Mouse (Mus musculus) T-cell, adult 2 months (primary cell): ENCODE data around the gene Flt3l.
"Not testable (repeated sequence)": the region's sequence is repeated elsewhere in the genome, so short reads cannot be mapped to it uniquely, and the experiment has no call there.

Experiments
- DNase-seq: peaks from one replicate; pipeline ENCODE4 v3.0.0; 2022; ENCODE audit warnings: low spot score

The Flt3l gene

DNA sequence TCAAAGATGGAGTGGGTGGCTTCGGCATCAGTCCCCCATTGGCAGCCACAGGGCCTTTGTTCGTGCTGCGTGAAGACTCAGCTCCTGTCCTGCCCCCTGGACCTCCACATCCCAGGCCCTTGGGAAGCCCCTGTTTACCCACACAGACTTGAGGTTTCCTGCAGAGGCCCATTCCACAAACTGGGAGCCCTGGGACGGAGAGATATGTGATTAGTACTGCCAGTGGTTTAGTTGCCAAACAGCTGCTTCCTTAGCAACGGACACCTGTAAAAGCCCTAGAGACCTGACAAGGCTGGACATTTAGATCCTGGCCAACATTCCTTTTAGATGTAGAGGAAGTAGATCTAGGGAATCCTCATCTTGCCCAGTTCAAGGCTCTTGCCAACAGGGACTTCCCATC is 5.7 kb upstream of the Flt3l start:
- no peak for DNase-seq

DNA sequence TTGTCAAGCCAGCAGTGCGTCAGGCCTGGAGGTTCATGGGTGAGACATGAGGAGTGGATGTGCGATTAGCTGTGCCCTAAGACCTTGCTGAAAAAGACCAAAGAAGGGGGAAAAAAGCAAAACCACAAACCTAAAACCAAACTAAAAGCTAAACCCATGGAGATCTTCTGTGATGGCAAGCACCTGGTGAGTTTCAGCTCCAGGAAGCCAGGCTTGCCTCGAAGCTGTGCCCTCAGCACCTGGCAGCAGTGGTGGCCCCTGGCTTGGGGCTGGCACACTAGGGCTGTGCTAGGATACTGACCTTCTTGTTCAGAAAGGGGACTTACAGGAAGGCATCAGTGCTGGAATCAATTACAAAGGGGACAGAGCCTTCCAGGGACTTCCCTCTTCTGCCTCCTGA is 5.1 kb upstream of the Flt3l start:
- no peak for DNase-seq

DNA sequence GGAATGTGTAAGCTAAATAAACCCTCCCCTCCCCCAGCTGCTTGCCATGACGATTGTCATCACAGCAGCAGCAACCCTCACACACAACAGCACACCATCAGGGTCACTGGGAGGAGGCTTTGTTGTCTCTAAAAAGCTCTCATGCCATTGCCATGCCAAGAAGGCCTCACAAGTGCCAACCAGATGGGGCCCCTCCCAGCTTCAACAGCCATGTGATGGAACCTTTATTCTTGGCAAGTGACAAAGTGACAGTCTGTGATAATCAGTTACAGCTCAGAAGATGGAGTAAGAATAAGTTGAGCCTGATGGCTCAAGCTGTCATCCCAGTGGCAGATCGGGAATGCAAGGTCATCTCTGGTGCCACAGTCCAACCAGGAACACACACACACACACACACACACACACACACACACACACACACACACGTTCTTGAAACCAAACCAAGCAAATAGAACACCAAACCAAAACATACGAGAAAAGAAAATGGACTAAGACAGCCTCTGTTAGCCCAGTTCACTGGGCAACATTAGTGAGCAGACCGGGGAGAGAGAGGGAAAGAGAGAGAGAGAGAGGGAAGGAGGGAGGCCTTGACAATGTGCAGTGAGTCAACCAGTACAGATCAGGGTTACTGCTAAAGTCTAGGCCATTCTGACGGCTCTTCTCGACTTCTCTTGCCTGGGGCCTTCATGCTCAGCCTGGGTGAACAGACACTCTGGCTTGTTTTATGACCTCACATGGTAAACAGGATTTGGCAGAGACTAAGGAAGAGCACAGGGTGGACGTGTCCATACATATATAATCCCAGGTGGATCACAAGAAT is 3.9 kb upstream of the Flt3l start:
- no peak for DNase-seq

GRCm38 (mm10) chr7:45138403-45138802 is 2.2 kb upstream of the Flt3l start:
- no peak for DNase-seq

DNA sequence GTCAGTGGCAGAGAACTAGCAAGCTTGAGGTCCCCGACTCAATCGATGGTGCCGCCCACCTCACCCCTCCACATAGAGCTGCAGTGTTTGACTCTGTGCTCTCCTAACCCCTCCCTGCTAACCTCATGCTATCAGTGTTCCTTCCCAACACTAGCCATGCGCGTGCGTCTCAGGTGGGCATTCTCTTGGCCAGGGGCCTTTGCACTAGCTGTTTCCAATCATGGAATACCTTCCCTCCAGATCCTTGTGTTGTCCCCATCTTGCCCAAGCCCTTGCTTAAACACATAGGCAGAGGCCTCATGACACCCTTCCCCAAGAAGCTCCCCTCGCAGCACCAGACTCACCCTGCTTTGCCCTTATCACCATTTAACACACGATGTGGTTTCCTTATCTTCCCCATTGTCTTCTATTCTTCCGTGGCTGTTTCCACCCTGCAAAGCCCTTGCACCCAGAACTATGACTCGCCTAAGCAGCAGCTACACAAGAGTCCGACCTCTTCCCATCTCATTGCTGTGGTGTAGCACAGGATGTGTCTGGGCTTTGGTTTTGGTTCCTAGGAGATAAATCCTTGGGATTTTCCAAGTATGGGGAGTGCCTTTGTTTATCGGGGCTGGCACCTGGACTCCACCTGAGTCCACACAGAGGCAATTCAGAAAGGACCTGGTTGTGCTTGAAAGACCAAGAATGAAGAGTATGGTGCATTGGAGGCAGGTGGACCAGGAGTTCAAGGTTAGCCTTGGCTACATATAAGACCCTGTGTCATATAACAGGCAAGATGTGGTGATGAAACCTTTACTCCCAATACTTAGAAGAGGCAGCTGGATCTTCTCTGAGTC is 1.2 kb upstream of the Flt3l start:
- no peak for DNase-seq

DNA sequence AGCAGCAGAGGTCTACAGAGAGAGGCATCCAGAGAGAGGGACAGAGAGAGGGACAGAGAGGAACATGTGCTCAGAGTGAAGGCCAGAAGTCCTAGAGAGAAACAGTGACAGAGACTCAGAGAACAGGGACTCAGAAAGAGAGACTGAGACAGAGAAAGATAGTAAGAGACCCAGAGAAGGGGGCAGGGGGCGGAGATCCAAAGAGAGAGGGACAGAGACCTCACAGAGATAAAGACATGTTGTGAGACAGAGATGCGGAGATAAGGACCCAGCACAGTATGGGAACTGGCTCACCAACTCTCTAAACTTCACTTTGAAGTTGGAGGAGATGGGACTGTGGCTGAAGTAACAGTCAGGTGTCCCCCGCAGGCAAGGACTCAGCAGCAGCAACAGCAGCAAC is 862 bp downstream of the Flt3l start:
- DNase-seq: no peak

- DNase-seq: peak; percentile 51
These were observed 1.6 kb downstream of the Flt3l start for GRCm38 (mm10) chr7:45134544-45135026.

DNA sequence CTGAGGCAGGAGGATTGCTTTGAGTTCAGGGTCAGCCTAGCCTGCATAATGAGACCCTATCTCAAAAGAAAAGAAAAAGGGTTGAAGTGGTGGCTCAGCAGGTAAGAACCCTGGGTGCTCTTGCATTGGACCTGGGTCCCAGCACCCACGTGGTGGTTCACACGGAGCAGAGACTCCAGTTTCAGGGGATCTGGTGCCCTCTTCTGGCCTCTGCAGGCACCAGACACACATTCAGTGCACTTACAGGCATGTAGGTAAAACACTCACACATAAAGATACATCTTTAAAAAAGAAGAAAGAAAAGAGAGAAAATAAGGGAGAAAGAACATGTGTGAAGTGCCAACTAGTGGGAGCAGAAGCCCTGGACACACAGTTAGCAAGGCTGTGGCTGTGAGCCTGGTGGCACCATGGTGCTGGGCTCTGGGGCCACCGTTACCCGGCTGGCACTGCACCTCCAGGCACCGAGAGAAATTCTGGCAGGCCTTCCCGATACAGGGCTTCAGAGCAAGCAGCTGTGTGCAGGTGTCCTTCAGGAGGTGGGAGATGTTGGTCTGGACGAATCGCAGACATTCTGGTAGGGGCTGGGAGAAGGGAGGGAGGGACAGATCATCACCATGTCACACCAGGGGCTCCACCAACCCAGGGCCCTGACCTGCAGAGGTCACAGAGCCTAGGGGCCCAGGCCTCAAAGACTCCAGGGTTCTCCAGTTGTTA is 2.6 kb downstream of the Flt3l start:
- no peak for DNase-seq

GRCm38 (mm10) chr7:45131850-45132249 is 4.4 kb downstream of the Flt3l start:
- DNase-seq: no peak

DNA sequence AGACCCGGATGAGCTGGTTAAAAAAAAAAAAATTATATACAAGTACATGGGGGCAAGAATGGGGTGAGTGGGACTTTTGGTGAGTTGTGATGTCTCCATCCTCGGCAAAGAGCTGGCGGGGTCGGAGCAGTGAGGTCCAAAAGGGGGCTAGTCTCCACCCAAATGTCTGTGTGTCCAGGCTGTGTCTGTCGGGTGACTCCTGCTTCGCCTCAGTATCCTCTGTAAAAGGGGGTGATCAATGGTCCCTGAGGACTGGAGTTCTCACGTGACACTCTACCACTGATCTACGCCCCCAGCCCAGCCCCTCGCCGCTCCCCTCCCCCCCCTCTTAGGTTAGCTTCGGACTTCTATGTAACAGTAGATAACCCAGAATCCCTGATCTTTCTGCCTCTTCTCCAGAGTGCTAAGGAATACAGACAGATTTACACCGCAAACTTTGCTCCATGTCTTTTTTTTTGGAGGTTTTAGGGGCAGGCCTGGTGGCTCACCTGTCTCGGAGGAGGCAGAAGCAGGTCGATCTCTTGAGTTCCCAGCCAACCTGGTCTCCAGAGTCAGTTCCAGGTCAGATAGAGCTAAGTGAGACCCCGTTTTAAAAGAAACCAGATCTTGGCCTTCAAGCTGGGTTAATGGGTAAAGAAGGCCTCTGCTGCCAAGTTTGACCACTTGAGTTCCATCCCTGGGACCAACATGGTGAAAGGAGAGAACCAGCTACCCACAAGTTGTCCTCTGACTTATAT is 6.3 kb downstream of the Flt3l start:
- no peak for DNase-seq

GRCm38 (mm10) chr7:45129318-45129717 is 6.9 kb downstream of the Flt3l start:
- no peak for DNase-seq

GRCm38 (mm10) chr7:45128624-45129246 is 7.5 kb downstream of the Flt3l start, which contains the start of gene Rpl13a:
Gene Rpl13a (minus strand): TSS chr7:45128761.
- DNase-seq: peak; percentile 99

- no peak for DNase-seq
These were observed 8.5 kb downstream of the Flt3l start for GRCm38 (mm10) chr7:45127700-45128224.

DNA sequence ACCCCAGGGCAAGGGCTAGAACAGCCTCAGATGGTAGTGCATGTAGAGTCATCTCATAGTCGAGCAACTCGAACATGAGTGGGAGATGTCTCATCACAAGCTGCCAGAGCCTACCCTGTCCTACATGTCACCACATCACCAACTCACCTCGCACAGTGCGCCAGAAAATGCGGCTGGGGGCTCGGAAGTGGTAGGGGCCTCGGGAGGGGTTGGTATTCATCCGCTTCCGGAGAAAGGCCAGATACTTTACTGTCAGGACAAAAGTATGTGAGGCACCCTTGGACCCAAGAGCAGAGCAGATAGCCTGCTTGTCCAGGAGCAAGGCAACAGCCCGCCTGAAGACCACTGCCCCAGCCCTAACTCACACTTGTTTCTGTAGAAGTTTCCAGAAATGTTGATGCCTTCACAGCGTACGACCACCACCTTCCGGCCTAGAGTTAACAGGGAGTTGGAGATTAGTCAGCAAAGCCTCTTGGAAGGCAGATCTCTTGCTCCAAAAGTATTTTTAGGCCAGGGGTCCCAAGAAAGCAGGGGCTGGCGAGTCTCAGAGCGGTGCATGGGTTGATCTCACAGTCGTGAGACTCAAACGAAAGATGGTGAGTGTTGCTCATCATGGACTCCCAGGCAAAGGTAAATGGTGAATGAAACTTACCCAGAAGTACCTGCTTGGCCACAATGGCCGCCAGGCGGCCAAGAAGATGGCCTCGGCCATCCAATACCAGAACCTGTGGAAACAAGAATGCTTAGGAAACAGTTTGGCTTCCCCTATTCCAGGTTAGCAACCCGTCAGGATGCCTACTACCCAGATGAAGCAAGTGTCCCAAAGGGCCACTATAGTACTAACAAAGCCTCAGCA is 9.2 kb downstream of the Flt3l start:
- DNase-seq: no peak

GRCm38 (mm10) chr7:45126147-45126843 is 9.9 kb downstream of the Flt3l start:
- DNase-seq: no peak

GRCm38 (mm10) chr7:45125649-45126048 is 10.6 kb downstream of the Flt3l start:
- not testable (repeated sequence) for DNase-seq

DNA sequence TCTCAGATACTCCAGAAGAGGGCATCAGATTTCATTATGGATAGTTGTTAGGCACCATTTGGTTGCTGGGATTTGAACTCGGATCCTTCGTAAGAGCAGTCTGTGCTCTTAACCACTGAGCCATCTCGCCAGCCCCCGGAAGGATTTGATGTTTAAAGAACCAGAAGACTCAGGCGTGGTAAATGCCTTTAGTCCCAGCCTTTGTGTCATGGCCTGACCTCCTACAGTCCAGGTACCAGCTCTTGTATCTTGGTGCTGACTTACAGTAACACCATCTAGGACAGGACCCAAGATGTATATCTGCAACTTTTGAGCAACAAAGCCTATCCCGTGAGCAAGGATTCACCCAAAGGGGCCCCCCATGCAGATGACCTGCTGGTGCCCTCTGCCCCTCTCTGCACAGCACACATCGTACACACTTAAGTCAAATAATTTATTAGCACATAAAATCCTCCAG is 11.1 kb downstream of the Flt3l start:
- no peak for DNase-seq

GRCm38 (mm10) chr7:45124224-45125143 is 11.7 kb downstream of the Flt3l start, which contains the start of gene Rps11:
Gene Rps11 (minus strand): TSS chr7:45124439.
- peak; percentile 99 for DNase-seq
